Mouse (Mus musculus): ENCODE measurements around the gene Aox1. TPM values are rescaled to one million over a fixed set of nuclear protein-coding genes. Genes with fewer than 3 reads are reported as not detected.

Gene Aox1
- total and polyA plus RNA-seq, 3 experiments = 0.04 to 0.24 TPM; not detected in 1

DNA sequence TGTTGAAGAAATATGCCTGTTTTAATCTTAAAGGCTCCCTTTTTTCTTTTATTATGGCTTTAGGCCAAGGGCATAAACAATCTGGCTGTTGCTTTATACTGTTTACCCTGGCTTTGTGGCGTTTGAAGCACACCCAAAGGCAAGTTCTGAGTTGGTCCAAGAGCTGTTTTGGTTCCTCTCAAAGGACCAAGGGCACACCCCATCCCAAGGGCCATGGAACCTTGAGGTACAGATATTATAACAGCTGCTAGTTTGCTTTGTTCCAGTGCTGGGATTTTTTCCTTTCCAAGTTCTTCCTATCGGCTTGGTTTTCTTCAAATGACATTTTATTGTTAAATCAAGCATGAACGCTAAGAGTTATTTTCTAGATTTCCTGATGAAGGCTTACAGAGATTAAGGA, 35.9 kb downstream of the Aox1 start:
- no peak for DNase-seq (ENCODE audit: low read depth, low spot score)
- H3K27me3 ChIP-seq (ENCODE audit: control insufficient read depth in 1 of 2, insufficient read depth in 2 of 2, low read length in 2 of 2) = no peaks in the 10 kb centered on the region
- no peak overlapping the region for H3K27ac ChIP-seq (ENCODE audit: control insufficient read depth, low read depth, low read length)
- H3K9ac ChIP-seq (ENCODE audit: control insufficient read depth, low read depth, low read length, poor library complexity, severe bottlenecking) = no peak overlapping the region
- no peaks in the 10 kb centered on the region for H3K79me2 ChIP-seq (ENCODE audit: control insufficient read depth, insufficient read depth, low read length, poor library complexity)
- no peaks in the 10 kb centered on the region for H3K4me1 ChIP-seq (ENCODE audit: control insufficient read depth in 1 of 2, insufficient read depth in 2 of 2, low read length in 2 of 2)
- no peaks in the 10 kb centered on the region for H3K9me3 ChIP-seq (replicated peaks; ENCODE audit: insufficient read depth, low read length)
- no peak for TF ChIP-seq ZNF384 (IDR thresholded peaks at IDR 0.05; ENCODE audit: low read depth, low read length)
- TF ChIP-seq ZC3H11A (IDR thresholded peaks at IDR 0.05; ENCODE audit: low read depth, low read length) = no peak
- no peaks in the 10 kb centered on the region for H3K36me3 ChIP-seq (ENCODE audit: control insufficient read depth in 1 of 2, insufficient read depth in 2 of 2, low read length in 2 of 2)
- H3K4me3 ChIP-seq (ENCODE audit: control insufficient read depth in 1 of 2, insufficient read depth in 1 of 2, low read depth in 2 of 2, low read length in 2 of 2) = no peak overlapping the region

GRCm38 (mm10) chr1:58069181-58069580, 39.5 kb downstream of the Aox1 start:
- Histone ChIP-seq H3K9me3 (replicated peaks; ENCODE audit: insufficient read depth, low read length) (no peaks in the 10 kb centered on the region), H3K27me3 (ENCODE audit: control insufficient read depth in 1 of 2, insufficient read depth in 2 of 2, low read length in 2 of 2) (no peaks in the 10 kb centered on the region), H3K9ac (ENCODE audit: control insufficient read depth, low read depth, low read length, poor library complexity, severe bottlenecking) (no peak overlapping the region), H3K79me2 (ENCODE audit: control insufficient read depth, insufficient read depth, low read length, poor library complexity) (no peaks in the 10 kb centered on the region), H3K27ac (ENCODE audit: control insufficient read depth, low read depth, low read length) (no peak overlapping the region), H3K36me3 (ENCODE audit: control insufficient read depth in 1 of 2, insufficient read depth in 2 of 2, low read length in 2 of 2) (no peaks in the 10 kb centered on the region), H3K4me3 (ENCODE audit: control insufficient read depth in 1 of 2, insufficient read depth in 1 of 2, low read depth in 2 of 2, low read length in 2 of 2) (no peak overlapping the region), H3K4me1 (ENCODE audit: control insufficient read depth in 1 of 2, insufficient read depth in 2 of 2, low read length in 2 of 2) (no peaks in the 10 kb centered on the region)
- DNase-seq (ENCODE audit: low read depth, low spot score) = no peak
- no peak for TF ChIP-seq SIN3A (IDR thresholded peaks at IDR 0.05; ENCODE audit: low read length)
- no peak for TF ChIP-seq RAD21 (IDR thresholded peaks at IDR 0.05; ENCODE audit: low read depth, low read length)
- TF ChIP-seq GABPA (IDR thresholded peaks at IDR 0.05; ENCODE audit: low read depth, low read length) = no peak
- TF ChIP-seq KAT2A (conservative IDR thresholded peaks at IDR 0.05; ENCODE audit: low read depth, low read length) = no peak
- no peak for TF ChIP-seq ZNF384 (IDR thresholded peaks at IDR 0.05; ENCODE audit: low read depth, low read length)
- no peak for TF ChIP-seq BHLHE40 (IDR thresholded peaks at IDR 0.05; ENCODE audit: borderline replicate concordance, low read depth, low read length)
- TF ChIP-seq POLR2A (IDR thresholded peaks at IDR 0.05; ENCODE audit: control insufficient read depth in 1 of 2, insufficient read depth in 1 of 2, low read depth in 1 of 2, low read length in 2 of 2, poor library complexity in 1 of 2) = no peak
- no peak for TF ChIP-seq MEF2A (IDR thresholded peaks at IDR 0.05; ENCODE audit: extremely low read depth, insufficient replicate concordance, low read depth, low read length, poor library complexity, severe bottlenecking)
- no peak for TF ChIP-seq CHD1 (IDR thresholded peaks at IDR 0.05; ENCODE audit: low read depth, low read length)

DNA sequence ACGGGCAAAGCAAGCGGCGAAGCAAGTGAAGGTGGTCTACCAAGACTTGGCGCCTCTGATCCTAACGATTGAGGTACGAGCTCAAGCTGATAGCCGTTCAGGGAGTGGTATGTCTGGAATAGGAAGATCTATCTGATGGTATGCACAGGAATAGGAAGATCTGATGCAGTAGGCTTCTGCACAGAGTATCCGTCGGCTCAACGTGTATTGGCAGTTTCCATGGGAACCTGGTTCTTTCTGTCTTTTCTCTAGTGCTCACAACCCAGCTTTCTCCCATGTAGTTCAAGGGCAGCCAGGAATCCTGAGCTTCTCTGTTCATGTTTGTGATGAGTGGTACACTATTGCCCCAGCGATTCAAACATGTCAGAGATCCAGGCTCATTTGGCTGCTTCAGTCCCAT, 40.4 kb downstream of the Aox1 start:
- TF ChIP-seq MEF2A (IDR thresholded peaks at IDR 0.05; ENCODE audit: extremely low read depth, insufficient replicate concordance, low read depth, low read length, poor library complexity, severe bottlenecking) (no peak), ETS1 (IDR thresholded peaks at IDR 0.05; ENCODE audit: low read depth, low read length) (no peak), EP300 (IDR thresholded peaks at IDR 0.05; ENCODE audit: low read depth in 1 of 2, low read length in 2 of 2) (no peak), KAT2A (conservative IDR thresholded peaks at IDR 0.05; ENCODE audit: low read depth, low read length) (no peak), ZC3H11A (IDR thresholded peaks at IDR 0.05; ENCODE audit: low read depth, low read length) (no peak), JUND (IDR thresholded peaks at IDR 0.05; ENCODE audit: low read depth, low read length) (no peak)
- H3K9me3 ChIP-seq (replicated peaks; ENCODE audit: insufficient read depth, low read length) = no peaks in the 10 kb centered on the region
- no peak overlapping the region for H3K27ac ChIP-seq (ENCODE audit: control insufficient read depth, low read depth, low read length)
- no peaks in the 10 kb centered on the region for H3K4me1 ChIP-seq (ENCODE audit: control insufficient read depth in 1 of 2, insufficient read depth in 2 of 2, low read length in 2 of 2)
- no peaks in the 10 kb centered on the region for H3K36me3 ChIP-seq (ENCODE audit: control insufficient read depth in 1 of 2, insufficient read depth in 2 of 2, low read length in 2 of 2)
- H3K4me3 ChIP-seq (ENCODE audit: control insufficient read depth in 1 of 2, insufficient read depth in 1 of 2, low read depth in 2 of 2, low read length in 2 of 2) = no peak overlapping the region
- DNase-seq (ENCODE audit: low read depth, low spot score) = no peak
- no peaks in the 10 kb centered on the region for H3K79me2 ChIP-seq (ENCODE audit: control insufficient read depth, insufficient read depth, low read length, poor library complexity)
- H3K9ac ChIP-seq (ENCODE audit: control insufficient read depth, low read depth, low read length, poor library complexity, severe bottlenecking) = no peak overlapping the region
- no peaks in the 10 kb centered on the region for H3K27me3 ChIP-seq (ENCODE audit: control insufficient read depth in 1 of 2, insufficient read depth in 2 of 2, low read length in 2 of 2)
